Mouse (Mus musculus) liver, embryonic 14.5 days (tissue): ENCODE results near the gene Homez. TPM values are rescaled to one million over a fixed set of nuclear protein-coding genes. Genes with fewer than 3 reads are reported as not detected.

Experiments
- ATAC-seq: fragments of 200-750 bp; cut with Nextera tagmentation; 2 replicates; pipeline ENCODE4 v1.8.0; 2017; ENCODE audit warnings: moderate number of reproducible peaks, mild to moderate bottlenecking, moderate library complexity; ENCODE audit not compliant: insufficient read depth
- DNase-seq, 3 experiments: peaks; one replicate each; pipeline ENCODE4 v3.0.0-alpha.2; 2012 to 2013; ENCODE audit warnings: low read depth in 3 of 3, low spot score in 3 of 3
- H3K27ac ChIP-seq: fragments of 300-500 bp; sonication (generic); 2 replicates; pipeline ENCODE4 v1.5.1; 2014; ENCODE audit warnings: moderate library complexity, mild to moderate bottlenecking, control low read depth, inconsistent platforms
- H3K27me3 ChIP-seq: fragments of 300-500 bp; sonication (generic); 2 replicates; pipeline ENCODE4 v1.6.1; 2014; ENCODE audit warnings: mild to moderate bottlenecking, low read length, moderate library complexity; ENCODE audit not compliant: control insufficient read depth, insufficient read depth
- H3K36me3 ChIP-seq: fragments of 300-500 bp; sonication (generic); replicated peaks from 2 replicates; pipeline ENCODE4 v1.6.1; 2014; ENCODE audit warnings: low read depth; ENCODE audit not compliant: control insufficient read depth, insufficient read depth
- H3K4me1 ChIP-seq, 2 experiments: fragments of 200-500 bp in 1 of 2; fragments of 300-500 bp in 1 of 2; sonication (generic) in 1 of 2; replicated peaks; 2 replicates each; pipeline ENCODE4 v1.6.1; 2012 to 2014; ENCODE audit warnings: antibody characterized with exemption in 1 of 2, inconsistent platforms in 1 of 2, low read length in 1 of 2; ENCODE audit not compliant: control insufficient read depth in 2 of 2, insufficient read depth in 2 of 2
- H3K4me2 ChIP-seq: fragments of 300-500 bp; sonication (generic); 2 replicates; pipeline ENCODE4 v1.6.1; 2014; ENCODE audit warnings: low read depth, mild to moderate bottlenecking, control low read depth, moderate library complexity
- H3K4me3 ChIP-seq, 2 experiments: fragments of 200-500 bp in 1 of 2; fragments of 300-500 bp in 1 of 2; sonication (generic) in 1 of 2; 2 replicates each; pipeline ENCODE4 v1.5.1; 2012 to 2014; ENCODE audit warnings: low read depth in 2 of 2, low read length in 2 of 2, mild to moderate bottlenecking in 2 of 2, control low read depth in 1 of 2, inconsistent platforms in 1 of 2, moderate library complexity in 1 of 2; ENCODE audit not compliant: insufficient read depth in 1 of 2
- H3K9ac ChIP-seq: fragments of 300-500 bp; sonication (generic); replicated peaks from 2 replicates; pipeline ENCODE4 v1.6.1; 2014; ENCODE audit warnings: mild to moderate bottlenecking, control low read depth, moderate library complexity
- H3K9me3 ChIP-seq: fragments of 300-500 bp; sonication (generic); 2 replicates; pipeline ENCODE4 v1.6.1; 2016; ENCODE audit warnings: low read length, mixed read lengths; ENCODE audit not compliant: control insufficient read depth
- CTCF ChIP-seq: IDR thresholded peaks from 2 replicates; pipeline ENCODE4 v1.5.1; 2016; ENCODE audit warnings: antibody characterized with exemption, low read depth, control low read depth
- EP300 ChIP-seq: IDR thresholded peaks from 2 replicates; pipeline ENCODE4 v1.6.1; 2016; ENCODE audit warnings: antibody characterized with exemption, low read depth
- WGBS: fragments of 180-500 bp; shearing (Covaris S2); extraction: QIAGEN DNeasy Blood & Tissue Kit; methylation state at CpG from one replicate; pipeline ENCODE4 v1.1.7; 2014; ENCODE audit not compliant: insufficient replicate concordance; 5-methylcytosine and 5-hydroxymethylcytosine counted together
- polyA plus RNA-seq, 2 experiments: library from polyadenylated mRNA; depleted of rRNA in 1 of 2; stranded (reverse) in 1 of 2; unstranded in 1 of 2; fragments of >200 nt; fragmentation: Nextera tagmentation in 1 of 2; extraction: Ambion mirVana in 1 of 2; gene quantifications; 2 replicates each; pipeline versions ENCODE4 v1.2.1 to v1.2.3; 2012 to 2014

The Homez gene
- polyA plus RNA-seq, 2 experiments, result 0.96 to 1.8 TPM

GRCm38 (mm10) chr14:54893651-54894181 lies 23.0 kb upstream of the Homez start:
- peak overlapping the region; percentile 99 for H3K4me2 ChIP-seq
- no peaks in the 10 kb centered on the region for H3K9me3 ChIP-seq
- H3K4me3 ChIP-seq, result peak overlapping the region; percentile 83 to 92
- no peak for TF ChIP-seq CTCF
- peak; percentile 44; the same call in 1 of the 2 replicates for TF ChIP-seq EP300
- under 1% methylated on average over 38 of the region's 38 CpGs for WGBS
- ATAC-seq (peak; percentile 98), DNase-seq (peak; percentile 100)
- H3K9ac ChIP-seq, result peak overlapping the region; percentile 92
- peaks cover 31% of the 10 kb centered on the region for H3K36me3 ChIP-seq
- H3K27me3 ChIP-seq, result no peaks in the 10 kb centered on the region
- H3K4me1 ChIP-seq, result peaks cover 12 to 15% of the 10 kb centered on the region in 2 experiments; a peak in 3 of 4 replicates
- H3K27ac ChIP-seq, result peak overlapping the region; percentile 80

DNA sequence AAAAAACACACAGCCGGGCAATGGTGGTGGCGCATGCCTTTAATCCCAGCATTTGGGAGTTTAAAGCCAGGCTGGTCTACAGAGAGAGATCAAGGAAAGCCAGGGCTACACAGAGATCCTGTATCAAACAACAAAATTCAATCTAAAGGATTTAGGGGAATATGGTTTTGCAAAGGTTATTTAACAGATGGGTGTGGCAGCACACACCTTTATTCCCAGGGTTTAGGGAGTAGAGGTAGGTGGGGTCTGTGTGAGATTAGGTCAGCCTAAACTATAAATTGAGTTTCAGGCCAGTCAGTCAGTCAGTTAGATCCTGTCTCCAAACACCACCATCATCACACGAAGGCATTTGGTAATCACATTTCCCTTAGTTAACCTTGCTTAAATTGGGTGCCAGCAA lies 21.4 kb upstream of the Homez start, which contains the start of gene Pabpn1:
Gene Pabpn1 (plus strand): TSS at position 301 of the 400 bp plus-strand sequence.
- peak within 1 kb of the TSS; percentile 80 for H3K27ac ChIP-seq
- ATAC-seq (no peak), DNase-seq (no peak)
- no peaks in the 10 kb centered on the region for H3K9me3 ChIP-seq
- TF ChIP-seq EP300, result no peak
- TF ChIP-seq CTCF, result no peak
- H3K36me3 ChIP-seq, result peaks cover 19% of the 10 kb centered on the region
- H3K4me3 ChIP-seq, result peak within 1 kb of the TSS; percentile 83 to 92
- peak within 1 kb of the TSS; percentile 65 for H3K9ac ChIP-seq
- 86% methylated on average over 3 of the region's 3 CpGs for WGBS
- peak within 1 kb of the TSS; percentile 73 for H3K4me2 ChIP-seq
- peaks cover 12 to 15% of the 10 kb centered on the region in 2 experiments; a peak in 3 of 4 replicates for H3K4me1 ChIP-seq
- no peaks in the 10 kb centered on the region for H3K27me3 ChIP-seq

DNA sequence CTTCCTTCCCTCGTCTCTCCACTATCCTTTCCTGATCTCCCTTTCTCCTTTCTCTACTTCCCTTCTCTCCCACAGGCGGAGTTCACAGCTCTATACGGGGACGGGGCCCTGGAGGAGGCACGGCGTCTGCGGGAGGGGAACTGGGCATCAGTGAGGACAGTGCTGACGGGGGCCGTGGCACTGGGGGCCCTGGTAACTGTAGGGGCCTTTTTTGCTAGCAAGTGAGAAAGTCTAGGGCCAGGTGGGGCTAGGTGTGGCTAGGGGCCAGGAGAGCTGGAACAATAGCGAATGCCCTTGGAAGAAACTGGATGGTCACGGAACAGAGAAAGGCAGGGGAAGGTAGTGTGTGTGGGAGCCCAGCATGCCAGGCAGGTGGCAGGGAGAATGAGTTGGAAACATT lies 14.5 kb upstream of the Homez start:
- ATAC-seq (no peak), DNase-seq (no peak)
- Histone ChIP-seq H3K36me3 (no peaks in the 10 kb centered on the region), H3K27me3 (no peaks in the 10 kb centered on the region), H3K4me2 (no peak overlapping the region), H3K4me3 (no peak overlapping the region), H3K4me1 (peaks cover 3 to 6% of the 10 kb centered on the region in 2 experiments; a peak in 3 of 4 replicates), H3K9ac (no peak overlapping the region), H3K27ac (no peak overlapping the region), H3K9me3 (no peaks in the 10 kb centered on the region)
- WGBS, result 80% methylated on average over 11 of the region's 11 CpGs
- no peak for TF ChIP-seq EP300
- TF ChIP-seq CTCF, result no peak

DNA sequence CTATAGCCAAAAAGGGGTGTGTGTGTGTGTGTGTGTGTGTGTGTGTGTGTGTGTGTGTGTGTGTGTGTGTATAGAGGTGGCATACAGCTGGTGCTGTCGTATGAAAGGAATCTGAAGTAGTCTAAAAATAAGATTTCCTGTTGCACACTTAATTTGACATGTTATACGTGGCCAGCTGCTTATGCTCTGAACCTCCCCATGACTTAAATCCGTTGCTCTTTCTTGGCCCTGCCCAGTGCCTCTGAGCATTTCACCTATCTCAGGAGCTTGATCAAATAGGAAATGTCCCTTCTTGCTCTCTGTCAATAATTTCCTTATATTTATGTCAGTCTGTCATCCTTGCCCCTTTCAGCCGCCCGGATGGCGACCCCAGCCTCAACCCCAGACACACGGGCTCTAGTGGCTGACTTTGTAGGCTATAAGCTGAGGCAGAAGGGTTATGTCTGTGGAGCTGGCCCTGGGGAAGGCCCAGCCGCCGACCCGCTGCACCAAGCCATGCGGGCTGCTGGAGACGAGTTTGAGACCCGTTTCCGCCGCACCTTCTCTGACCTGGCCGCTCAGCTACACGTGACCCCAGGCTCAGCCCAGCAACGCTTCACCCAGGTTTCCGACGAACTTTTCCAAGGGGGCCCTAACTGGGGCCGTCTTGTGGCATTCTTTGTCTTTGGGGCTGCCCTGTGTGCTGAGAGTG lies 13.4 kb upstream of the Homez start:
- no peak for DNase-seq
- Histone ChIP-seq H3K36me3 (no peaks in the 10 kb centered on the region), H3K4me3 (peak overlapping the region; percentile 60 to 64), H3K4me1 (peaks cover 3 to 6% of the 10 kb centered on the region in 2 experiments; a peak in 3 of 4 replicates), H3K9ac (no peak overlapping the region), H3K4me2 (peak overlapping the region; percentile 81), H3K27ac (no peak overlapping the region), H3K9me3 (no peaks in the 10 kb centered on the region), H3K27me3 (no peaks in the 10 kb centered on the region)
- no peak for ATAC-seq
- WGBS, result 53% methylated on average over 21 of the region's 21 CpGs
- TF ChIP-seq CTCF (no peak), EP300 (no peak)
